Mouse (Mus musculus): ENCODE measurements around the gene Commd1.

DNA sequence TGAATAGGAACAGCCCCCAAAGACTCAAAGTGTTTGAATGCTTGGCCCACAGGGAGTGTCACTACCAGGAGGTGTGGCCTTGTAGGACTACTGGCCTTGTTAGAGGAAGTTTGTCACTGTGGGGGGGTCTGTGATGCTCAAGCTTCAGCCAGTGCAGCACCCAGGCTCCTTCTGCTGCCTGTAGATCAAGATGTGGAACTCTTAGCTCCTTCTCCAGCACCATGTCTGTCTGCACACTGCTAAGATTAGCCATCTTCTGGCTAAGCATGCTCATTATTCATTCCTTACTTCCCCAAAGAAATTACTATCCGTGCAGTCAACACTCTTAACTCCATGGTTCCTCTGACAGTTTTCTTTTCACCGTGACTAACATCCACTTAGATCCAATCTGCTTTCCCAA, 52.1 kb downstream of the Commd1 start:
- no peak for TF ChIP-seq POLR2A (IDR thresholded peaks at IDR 0.05; ENCODE audit: insufficient read depth, low read length)
- no peak for TF ChIP-seq EP300 (IDR thresholded peaks at IDR 0.05; ENCODE audit: insufficient read depth, low read depth, low read length)
- TF ChIP-seq CTCF (IDR thresholded peaks at IDR 0.05; ENCODE audit: low read depth, low read length): no peak
